Mouse (Mus musculus) erythroblast, embryonic 14.5 days (primary cell): ENCODE data around the gene A030003K21Rik.

Source experiments
- GATA1 ChIP-seq: IDR thresholded peaks from 2 replicates; pipeline ENCODE4 v1.6.1; 2012; ENCODE audit warnings: low read length, inconsistent platforms, mixed read lengths
- TAL1 ChIP-seq: IDR thresholded peaks from 3 replicates; pipeline ENCODE4 v1.6.1; 2012; ENCODE audit warnings: low read length, inconsistent platforms, mixed read lengths

DNA sequence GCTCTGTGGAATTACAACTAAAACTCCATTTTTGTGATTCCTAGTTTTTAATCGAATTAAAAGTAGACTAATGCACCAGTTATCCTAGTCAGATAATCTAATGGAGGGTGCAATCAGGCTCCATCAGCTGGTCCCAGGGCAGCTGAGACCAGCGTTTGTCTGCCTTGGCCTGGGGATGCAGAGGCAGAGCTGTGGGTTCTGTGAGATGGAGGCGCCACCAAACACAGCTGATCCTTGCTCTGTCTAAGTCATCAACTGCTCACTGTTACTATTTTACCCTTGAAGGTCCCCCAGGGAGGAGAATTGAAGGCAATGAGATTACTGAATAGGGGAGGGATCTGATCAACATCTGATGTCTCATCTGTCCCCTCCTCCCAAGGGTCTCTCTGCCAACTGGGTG lies 23.2 kb upstream of the A030003K21Rik start:
- no peak for TF ChIP-seq TAL1
- TF ChIP-seq GATA1 = no peak
